Mouse (Mus musculus): ENCODE measurements around the gene Nmrk1. TPM values are rescaled to one million over a fixed set of nuclear protein-coding genes. Genes with fewer than 3 reads are reported as not detected.
A peak's percentile ranks its signal among the peaks of the same experiment; 100 is the strongest.
"Not testable (repeated sequence)": the region's sequence is repeated elsewhere in the genome, so short reads cannot be mapped to it uniquely, and the experiment has no call there.

Nmrk1 gene
- polyA plus RNA-seq (2015; fragmentation: Nextera tagmentation; extraction: Ambion mirVana), result 6.3 and 8.4 TPM in 2 replicates

DNA sequence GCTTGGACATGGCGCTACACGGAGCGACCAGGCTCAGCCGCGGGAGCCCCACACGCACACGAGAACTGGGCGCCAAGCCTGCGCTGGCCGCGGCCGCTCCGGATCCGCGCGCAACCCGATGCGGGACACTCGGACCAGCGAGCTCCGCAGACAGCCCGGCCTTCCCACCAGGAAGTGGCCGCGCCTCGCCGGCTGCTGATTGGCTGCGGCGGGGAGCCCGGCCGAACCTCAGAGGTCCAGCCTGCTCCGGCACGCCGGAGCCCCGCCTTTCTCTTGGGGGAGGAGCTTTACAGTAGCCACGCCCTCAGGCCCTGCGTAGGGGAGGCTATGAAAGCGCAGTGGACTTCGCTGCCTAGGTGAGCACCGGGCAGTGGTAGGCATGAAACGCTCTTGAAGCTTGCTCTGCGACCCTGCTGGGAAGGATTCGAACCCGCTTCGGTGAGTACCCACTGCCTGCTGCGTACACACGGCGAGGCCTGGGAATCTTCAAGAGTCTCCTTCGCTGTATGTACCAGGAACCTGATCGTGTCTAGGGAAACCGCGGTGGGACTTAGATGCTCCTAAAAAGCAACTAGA is at the start of gene Nmrk1, which contains the start of gene Ostf1:
Gene Nmrk1 (plus strand): TSS at position 307 of the 576 bp plus-strand sequence.
Gene Ostf1 (minus strand): TSS at position 180 of the 576 bp plus-strand sequence.
- peak; percentile 87 for DNase-seq (ENCODE audit: low spot score)

DNA sequence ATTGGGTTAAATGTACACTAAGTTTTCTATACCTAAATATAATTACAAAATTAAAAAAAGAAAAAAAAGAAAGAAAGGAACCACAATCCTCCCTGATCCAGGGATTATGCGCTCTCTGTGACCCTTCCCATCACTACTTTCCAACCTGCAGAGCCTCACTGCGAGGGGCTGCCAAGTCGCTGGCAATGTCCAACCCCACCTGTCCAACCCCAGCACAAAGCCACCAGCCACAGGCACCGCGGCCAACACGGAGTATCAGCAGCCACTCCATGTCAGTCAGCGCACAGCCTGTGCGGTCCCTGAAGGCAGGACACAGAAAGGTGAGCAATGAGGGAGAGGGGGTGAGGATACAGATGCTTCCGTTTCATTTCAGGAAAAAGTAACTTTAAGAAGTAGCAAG is 49.5 kb upstream of the Nmrk1 start:
- DNase-seq (ENCODE audit: low spot score), result no peak

DNA sequence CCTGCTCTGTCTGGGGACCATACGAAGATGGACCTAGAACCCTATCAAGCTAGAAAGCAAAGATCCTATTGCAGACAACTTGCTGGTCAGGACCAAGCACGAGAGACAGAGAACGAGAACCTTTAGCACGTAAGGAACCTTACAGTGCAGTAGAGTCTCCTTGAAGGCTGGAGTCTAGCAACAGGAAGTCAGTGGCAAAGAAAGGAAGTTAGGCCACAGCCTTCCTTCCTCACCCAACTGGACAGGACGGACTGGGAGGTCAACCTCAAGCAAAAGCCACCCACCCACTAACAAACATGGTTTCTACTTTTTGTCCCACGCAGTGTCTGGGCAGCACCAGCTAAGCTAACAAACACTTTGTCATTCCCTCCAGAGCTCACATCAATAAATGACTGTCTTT is 48.9 kb upstream of the Nmrk1 start:
- DNase-seq (ENCODE audit: low spot score), result no peak

DNA sequence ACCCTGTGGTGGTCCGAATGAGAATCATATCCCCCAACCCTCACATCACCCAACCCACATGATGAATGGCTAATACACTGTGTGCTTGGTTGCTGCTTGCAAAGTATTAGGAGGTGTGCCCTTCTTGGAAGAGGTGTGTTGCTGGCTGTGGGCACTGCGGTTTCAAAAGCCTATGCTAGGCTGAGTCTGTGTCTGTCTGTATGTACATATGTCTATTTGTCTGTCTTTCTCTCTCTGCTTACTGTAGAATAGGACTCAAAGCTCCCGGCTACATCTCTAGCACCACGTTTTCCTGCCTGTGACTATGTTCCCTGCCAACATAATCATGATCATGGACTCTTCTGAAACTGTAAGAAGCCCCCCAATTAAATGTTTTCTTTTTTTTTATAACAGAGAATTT is 48.0 kb upstream of the Nmrk1 start:
- DNase-seq (ENCODE audit: low spot score), result no peak

DNA sequence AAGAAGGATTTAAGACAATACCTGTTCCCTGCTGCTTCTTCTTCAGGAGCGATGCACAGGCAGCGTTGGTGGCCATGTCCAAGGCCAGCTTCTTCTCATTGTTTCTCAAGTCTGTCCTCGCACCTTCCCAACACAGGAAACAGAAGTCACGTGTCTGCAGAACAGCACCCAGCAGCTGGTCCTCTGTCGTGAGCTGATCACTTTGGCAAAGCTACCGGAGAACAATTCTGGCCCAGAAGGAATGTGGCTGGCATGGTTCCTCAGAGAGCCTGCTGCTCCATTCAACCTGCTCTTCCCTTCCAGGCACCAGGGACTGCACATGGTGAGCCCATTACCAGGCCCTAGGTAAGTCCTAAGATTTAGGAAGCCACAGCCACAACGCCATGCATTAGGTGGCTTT is 47.1 kb upstream of the Nmrk1 start:
- no peak for DNase-seq (ENCODE audit: low spot score)

DNA sequence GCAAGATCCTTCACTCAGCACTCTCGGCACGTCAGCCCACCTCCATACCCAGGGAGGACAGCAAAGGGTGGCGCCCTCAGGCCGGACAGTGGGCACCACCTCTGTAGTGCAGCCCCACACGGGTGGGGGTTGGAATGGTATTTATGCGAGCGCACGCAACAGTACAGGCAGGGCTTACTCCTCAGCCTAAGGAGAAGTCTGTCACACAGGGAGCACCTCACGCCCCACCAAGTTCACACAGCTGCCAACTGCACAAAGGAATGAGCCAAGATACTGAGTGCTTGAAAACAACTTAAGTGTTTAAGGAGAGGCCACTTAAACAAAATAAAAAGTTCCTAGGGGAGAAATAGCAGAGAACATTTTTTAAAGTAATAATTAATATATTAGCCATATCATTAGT is 44.6 kb upstream of the Nmrk1 start:
- no peak for DNase-seq (ENCODE audit: low spot score)

DNA sequence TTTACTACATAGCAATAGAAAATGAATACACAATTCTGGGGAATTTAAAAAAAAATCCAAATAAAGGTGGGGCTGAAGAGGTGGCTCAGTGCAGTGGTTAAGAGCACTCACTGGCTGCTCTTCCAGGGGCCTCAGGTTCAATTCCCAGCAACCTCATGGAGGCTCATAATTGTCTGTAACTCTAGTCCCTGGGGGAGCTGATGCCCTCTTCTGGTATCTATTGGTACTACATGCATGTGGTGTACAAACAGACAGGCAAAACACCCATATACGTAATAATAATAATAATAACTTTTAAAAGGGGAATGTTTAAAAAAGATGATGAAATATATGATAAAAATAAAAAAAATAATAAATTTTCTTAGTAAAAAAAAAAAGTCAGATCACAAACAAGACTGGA is 43.5 kb upstream of the Nmrk1 start:
- DNase-seq (ENCODE audit: low spot score), result peak; percentile 8

DNA sequence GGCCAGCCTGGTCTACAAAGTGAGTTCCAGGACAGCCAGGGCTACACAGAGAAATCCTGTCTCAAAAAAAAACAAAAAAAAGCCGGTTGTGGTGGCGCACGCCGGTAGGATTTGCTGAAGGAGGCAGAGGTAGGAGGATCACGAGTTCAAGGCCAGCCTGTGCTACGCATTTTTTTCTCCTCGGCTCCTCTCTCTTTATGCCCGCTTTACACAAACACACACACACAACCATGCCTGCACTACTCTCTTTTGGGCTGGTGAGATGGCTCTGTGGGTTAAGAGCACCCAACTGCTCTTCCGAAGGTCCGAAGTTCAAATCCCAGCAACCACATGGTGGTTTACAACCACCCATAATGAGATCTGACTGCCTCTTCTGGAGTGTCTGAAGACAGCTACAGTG is 42.9 kb upstream of the Nmrk1 start:
- DNase-seq (ENCODE audit: low spot score), result not testable (repeated sequence)

DNA sequence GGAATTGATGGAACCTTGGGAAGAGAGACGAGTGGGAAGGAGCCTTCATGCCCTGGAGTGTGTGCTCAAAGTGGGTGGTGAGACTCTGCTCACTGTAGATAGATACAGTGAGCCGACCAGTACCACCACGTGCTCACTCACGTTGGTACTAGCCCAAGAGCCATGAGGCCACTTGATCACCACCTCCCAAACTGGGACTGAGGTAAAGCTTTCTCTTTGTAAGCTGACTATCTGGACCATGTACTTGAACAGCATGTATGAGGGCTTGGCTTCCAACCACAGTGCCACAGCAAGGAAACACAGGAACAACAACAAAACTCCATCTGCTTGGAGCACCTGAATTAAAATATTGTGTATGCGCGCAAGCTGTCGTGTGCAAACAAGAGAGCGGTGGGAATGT is 42.5 kb upstream of the Nmrk1 start:
- no peak for DNase-seq (ENCODE audit: low spot score)

DNA sequence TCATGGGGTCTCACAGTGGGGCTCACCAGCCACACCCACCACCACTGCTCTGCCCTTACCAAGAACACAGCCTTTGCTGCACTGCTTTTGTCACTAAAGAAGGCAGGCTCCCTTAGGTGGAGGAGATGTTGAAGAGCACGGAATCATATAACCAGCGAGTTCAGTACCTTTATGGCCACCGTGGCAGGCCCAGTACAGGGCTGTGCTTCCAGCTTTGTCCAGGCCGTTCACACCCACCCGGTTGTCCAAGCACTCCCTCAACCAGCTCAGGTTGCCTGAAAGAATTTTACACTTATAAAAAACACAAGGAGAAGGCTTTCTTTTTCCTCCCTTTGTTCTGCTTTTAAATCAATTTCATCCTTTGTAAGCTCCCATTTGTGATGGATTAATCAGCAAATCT is 41.5 kb upstream of the Nmrk1 start:
- no peak for DNase-seq (ENCODE audit: low spot score)

DNA sequence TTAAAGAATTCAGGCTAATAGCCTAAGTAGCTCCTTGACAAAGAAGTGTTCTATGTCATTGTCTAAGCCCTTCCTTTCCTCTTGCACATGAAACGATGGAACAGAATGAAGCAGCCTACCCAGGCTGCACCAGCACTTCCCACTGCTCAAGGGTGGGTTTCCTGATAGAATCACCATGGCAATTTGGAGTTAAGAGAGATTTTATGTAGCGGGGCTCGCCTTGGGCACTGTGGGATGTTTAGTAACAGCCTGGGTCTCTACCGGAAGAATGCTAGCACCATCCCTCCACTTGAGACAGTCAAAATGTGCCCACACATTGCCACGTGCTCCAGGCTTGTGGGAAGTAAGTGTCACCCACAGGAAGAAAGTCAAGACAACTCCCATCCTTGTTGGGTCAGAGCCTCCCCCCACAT is 40.8 kb upstream of the Nmrk1 start:
- DNase-seq (ENCODE audit: low spot score), result no peak

DNA sequence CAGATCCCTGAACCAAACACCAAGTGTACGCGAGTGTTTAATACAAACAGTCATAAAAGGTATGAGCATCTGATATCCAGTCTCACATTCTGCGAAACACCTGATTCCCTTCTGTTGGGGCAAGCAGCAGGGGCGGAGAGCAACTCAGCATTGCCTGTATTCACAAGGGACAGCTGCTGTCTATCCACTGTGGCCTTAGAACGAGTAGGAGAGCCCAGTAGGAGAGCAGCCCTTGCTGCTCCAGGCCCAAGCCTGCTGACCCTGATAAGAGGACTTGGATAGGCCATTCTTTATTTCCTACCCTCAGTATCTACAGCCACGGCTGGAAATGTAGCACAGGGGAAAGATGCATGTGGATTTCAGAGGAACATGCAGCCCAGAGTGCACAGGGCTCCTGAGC is 38.8 kb upstream of the Nmrk1 start:
- no peak for DNase-seq (ENCODE audit: low spot score)

DNA sequence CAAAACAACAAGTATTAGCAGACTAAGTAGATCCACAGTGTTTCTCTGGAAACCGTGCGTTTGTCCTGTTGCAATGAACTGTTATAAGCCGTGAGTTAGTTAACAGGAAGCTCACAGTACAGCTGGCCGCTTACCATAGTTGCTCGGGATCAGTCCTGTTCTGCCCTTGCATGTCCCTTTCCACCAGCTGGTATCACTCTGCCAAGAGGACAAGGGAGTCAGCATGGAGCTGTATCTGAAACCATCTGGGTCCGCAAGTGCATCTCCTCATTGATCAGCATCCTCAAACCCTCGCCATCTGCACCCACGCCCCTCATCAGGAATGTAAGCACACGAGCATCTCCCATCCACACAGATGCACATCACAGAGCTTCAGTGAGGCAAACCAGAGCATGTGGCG is 38.0 kb upstream of the Nmrk1 start:
- no peak for DNase-seq (ENCODE audit: low spot score)

DNA sequence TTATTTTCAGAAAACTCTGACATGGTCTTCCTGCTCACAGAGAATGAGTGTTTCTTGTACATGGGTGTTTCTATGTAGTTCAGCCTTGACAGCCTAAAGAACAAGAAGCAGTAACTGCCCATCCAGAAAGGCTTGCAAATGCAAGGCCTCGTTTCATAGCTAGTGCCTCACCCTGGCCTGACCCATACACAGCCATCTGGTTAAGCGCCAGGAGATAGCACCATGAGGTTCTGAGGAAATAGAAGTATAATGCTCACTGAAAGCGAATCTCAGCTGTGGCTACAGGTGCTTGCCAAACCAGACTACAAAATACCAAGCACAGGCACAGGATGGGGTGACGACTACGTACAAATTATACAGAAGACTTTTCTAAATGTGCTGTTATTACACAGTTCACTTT is 34.9 kb upstream of the Nmrk1 start:
- no peak for DNase-seq (ENCODE audit: low spot score)

DNA sequence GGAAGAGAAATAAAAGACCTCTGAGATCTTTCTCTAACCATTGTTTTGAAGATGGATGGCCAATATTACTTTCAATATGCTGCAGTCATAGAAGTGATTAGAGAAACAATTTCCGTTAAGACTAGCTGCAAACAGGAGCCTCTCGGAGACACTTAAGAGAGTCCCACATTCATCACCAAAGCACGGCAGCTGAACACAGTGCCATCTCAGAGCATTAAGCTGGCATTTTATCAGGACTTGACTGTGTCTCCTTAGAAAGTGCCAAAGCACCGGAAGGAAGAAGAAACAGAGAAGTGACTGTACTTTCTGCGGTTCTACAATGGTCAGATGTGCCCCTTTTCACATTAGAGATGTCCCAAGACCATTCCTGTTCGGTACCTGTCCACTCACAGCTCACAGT is 34.0 kb upstream of the Nmrk1 start:
- DNase-seq (ENCODE audit: low spot score), result no peak

DNA sequence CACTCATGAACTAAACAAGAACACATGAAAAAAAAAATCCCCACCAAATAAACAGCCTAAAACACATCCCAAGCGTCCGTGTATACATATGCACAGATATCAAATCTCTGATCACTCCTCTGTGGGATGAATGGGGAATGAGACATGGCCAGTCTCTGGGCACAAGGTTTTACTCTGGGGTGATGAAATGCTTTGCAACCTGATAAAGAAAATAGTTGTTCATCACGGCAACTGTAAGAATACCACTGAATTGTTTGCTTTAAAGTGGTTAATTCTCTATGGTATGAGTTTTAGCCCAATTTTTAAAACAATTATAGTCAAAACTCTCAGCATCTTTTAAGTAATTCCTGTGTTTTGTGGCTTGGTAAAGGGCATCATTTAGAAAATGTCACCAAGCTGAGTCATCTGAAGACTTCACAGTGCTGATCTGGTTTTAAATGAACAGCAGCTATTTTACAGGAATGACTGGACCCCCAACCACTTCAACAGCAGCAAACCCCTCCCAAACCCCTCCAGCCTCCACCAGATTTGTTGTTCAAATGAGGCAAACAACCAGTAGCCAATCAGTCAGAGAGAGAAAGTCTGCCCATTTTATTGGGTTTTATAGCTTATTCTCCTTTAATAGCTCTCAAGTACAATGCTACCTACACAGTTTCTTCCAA is 33.4 kb upstream of the Nmrk1 start:
- no peak for DNase-seq (ENCODE audit: low spot score)

DNA sequence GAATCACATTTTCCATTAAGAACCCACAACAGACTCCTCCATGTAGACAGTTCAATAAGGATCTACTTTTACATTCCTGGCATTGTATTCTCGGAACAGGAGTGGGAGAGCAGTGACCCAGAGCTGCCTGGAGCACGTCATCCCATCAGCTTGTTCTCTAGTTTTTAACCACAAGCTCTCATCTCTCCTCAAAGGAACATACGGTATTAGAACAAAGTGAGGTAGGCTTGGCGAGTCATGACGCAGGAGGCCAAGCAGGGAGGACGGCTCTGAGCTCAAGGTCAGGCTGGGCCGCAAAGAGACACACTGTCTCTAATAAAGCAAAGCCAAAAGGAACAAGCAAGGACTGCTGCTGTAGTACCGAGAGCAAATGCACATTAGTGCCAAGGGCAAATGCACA is 32.7 kb upstream of the Nmrk1 start:
- DNase-seq (ENCODE audit: low spot score), result no peak

DNA sequence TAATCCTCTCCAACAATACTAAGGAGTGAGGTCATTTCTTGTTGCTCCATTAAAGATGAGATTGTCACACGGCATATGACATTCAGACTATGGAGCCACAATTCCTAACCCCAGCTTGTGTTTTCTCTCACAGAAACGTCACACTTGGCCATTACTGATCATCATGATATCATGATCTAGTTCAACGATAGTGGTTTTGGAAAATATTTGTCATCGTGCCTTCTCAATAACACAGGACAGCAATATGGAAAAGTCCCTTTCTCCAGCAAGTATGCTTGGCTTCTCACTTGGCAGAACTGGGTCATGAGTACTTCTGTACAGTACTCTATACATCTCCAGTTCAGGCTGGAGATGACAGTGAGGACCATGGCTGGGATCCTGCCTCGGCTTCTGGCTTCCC is 32.1 kb upstream of the Nmrk1 start:
- no peak for DNase-seq (ENCODE audit: low spot score)

DNA sequence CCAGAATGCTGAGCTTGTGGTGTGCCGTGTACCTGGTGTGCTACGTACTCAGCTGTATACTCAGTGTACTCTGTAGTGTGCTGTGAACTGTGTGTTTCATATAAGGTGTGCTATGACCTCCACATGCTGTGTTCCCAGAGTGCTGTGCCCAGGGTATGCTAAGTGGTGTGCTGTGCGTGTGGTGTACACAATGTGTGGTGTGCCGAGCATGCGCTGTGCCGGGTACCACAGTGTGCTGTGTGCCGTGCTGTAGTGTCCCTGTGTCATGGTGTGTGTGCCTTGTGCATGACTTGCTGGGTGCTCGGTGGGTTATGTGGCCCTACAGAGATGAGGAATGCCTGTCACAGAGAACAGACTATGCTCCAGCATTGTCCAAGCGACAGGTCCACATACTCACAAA is 31.1 kb upstream of the Nmrk1 start:
- no peak for DNase-seq (ENCODE audit: low spot score)

DNA sequence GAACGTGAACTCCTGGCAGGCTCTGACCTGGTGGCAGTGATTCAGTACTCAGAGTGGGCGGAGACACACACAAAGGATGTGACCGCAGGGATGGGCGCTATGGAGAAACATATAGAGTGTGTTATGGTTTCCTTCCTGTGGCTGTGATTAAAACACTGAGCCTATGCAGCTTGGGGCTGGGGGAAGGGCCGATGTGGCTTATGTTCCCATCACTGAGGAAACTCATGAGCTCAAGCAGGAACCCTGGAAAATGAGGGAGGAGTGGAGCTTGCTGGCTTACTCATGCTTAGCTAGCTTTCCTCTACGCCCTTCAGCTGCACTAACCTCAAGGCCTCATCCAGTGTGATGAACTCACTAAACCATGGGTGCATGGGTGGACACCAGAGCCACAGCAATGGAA is 28.7 kb upstream of the Nmrk1 start:
- DNase-seq (ENCODE audit: low spot score), result no peak

DNA sequence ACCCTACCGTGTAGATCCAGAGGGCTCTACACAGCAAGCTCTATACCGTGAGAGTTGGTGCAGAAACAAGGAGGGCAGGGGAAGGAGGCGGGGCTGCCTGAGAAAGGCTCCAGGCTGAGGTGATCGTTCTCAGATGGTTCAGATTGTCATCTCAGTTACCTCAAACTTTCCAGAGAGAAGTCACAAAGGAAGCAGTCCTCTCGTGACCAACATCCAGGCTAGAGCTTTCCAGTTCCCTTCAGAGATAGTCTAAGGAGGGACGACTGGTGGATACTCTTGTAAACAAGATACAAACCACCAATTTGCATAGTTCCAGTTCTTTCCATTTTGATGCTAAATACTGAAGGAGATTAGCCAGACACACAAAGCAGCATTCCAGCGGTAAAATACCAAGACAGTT is 23.8 kb upstream of the Nmrk1 start:
- DNase-seq (ENCODE audit: low spot score), result no peak

DNA sequence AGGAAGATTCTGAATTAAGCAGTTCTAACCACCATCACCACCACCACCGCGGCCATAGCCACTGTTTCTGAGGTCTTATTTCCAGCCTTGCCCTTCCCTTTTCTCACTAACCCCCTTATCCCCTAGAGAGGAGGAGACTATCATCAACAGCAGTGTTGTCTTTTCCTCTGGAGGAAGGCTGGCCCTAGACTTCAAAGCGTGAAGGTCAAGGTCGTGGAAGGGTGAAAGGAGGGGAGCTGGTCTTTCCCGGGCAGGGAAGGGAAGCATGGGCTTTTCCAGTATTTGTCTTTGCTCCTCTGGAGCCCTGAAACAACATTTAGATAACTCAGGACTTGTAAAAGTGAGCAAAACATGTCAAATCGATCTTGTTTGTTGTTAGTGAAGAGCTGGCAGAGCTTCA is 22.8 kb upstream of the Nmrk1 start:
- DNase-seq (ENCODE audit: low spot score), result no peak

DNA sequence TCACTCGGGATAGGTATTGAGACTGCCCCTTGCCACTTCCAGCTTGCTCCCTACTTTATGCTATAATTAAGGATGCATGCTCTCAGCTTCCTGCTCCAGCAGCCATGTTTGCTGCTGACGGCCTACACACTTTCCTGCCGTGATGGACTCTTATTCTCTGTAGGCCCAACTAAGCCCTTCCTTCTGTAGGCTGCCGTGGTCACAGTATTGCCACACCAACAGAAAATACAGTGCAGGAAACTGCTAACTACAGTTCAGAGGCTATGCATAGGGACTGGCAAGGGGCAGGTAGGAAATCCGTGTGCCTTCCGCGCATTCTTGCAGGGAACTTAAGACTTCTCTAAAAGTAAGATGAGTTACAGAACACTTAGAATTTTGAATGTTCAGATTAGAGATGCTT is 17.4 kb upstream of the Nmrk1 start:
- no peak for DNase-seq (ENCODE audit: low spot score)
